Mouse (Mus musculus): ENCODE measurements around the gene Atp1b1.
A peak's percentile ranks its signal among the peaks of the same experiment; 100 is the strongest.

Atp1b1 gene

GRCm38 (mm10) chr1:164441408-164441974 is 16.7 kb downstream of the Atp1b1 start:
- DNase-seq (ENCODE audit: inconsistent age in 2 of 2, low spot score in 1 of 2) = no peak

DNA sequence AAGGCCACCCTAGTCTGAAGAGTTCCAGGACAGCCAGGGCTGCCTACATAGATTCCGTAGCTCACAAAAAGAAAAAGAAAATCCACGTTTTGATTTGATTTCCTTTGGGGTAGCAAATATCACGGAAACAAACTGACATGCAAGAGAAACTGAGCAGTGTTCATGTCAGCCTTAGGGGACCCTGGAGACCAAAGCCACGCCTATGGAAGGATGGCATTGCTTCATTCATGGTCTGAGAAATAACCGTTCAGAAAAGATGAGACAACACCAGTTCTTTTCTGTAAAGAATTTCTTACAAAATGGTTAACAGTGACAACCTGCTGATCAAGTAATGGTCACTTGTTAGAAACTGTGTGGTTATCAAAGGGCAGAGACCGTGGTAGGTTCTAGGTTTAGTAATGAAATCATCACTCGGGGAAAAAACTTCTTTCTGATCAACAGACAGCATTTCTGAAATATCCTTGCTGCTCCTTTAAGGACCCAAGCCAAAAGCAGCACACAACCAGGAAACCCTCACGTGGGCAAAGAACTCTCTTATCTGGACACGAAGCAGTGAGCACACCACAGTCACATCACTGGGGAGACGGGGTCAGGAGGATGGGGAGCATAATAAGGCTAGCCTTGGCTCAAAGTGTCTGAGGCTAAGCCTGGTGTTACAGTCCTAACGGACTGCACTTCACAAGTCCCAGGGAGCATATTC is 17.3 kb downstream of the Atp1b1 start:
- DNase-seq (ENCODE audit: inconsistent age in 2 of 2, low spot score in 1 of 2) = no peak

GRCm38 (mm10) chr1:164440230-164440629 is 17.9 kb downstream of the Atp1b1 start:
- DNase-seq (ENCODE audit: inconsistent age in 2 of 2, low spot score in 1 of 2) = no peak

DNA sequence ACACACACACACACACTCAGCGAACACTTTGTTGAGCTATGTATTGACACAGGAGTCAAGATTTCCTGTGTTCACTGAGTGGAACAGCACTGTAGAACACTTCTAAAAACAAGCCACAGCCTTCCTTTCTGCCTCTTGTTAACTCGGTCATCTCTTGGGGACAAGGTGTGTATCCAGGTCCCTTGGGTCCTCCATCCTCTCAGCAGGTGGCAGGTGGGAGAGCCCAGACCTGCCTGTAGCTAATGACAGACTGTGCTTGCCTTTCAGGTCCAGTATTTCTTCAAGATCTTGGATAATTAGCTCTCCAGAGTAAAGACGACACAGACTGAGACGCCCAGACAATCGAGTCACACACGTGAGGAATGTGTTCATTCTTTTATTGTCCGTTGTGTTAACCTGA is 21.4 kb downstream of the Atp1b1 start:
- no peak for DNase-seq (ENCODE audit: inconsistent age in 2 of 2, low spot score in 1 of 2)

DNA sequence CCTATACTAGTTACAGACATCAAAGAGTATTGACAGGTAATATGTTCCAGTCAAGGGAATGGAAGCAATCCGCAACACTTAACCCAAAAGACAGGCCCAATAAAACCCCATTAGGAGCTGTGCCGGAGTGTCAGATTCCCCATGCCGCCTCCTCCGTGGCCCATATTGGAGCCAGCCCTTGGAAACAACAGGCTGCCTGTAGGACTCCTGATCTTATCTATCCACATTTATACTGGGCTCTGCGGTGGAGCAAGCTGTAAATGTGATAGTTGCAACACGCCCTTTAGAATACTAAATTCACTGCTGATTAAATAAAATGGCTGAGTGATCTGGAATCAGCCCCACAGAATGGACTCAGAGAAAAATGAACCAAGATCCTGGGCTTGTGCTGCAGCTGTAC is 24.1 kb downstream of the Atp1b1 start:
- DNase-seq (ENCODE audit: inconsistent age in 2 of 2, low spot score in 1 of 2) = no peak

GRCm38 (mm10) chr1:164432649-164433048 is 25.5 kb downstream of the Atp1b1 start:
- no peak for DNase-seq (ENCODE audit: inconsistent age in 2 of 2, low spot score in 1 of 2)

DNA sequence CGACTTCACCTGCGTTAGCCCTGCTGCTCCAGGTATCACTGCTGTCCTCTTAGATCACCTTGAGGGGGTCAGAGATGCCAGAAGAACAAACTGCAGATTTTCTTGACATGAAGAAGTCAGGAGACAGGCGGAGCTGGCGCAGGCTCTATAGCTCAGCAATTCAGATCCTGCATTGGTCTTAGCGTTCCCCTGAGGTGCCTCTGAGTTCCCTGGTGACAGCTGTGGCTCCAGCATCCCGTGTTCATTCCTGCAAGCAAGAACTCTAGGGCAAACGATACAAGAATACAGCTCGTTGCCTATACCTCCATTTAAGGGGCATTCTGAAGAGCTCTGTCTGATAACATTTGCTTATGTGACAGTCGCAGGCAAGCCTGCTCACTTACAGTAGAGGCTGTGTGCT is 29.5 kb downstream of the Atp1b1 start:
- no peak for DNase-seq (ENCODE audit: inconsistent age in 2 of 2, low spot score in 1 of 2)

DNA sequence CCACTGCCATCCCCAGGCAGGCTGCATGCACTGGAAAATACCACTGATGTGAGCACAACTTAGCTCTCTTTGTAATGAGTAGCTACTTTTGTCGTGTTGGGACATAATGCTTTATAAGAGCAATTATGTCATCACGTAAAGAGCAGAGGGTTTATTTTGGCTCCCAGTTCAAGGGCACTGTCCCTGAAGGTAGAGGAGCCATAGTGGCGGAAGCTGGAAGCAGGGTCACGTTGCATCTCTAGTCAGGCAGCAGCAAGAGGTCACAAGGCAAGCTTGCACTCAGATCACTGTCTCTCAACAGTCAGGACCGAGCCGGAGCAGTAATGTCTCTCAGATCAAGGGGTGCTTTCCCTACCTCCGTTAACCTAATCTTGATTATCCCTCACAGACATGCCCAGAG is 30.4 kb downstream of the Atp1b1 start:
- DNase-seq (ENCODE audit: inconsistent age in 2 of 2, low spot score in 1 of 2) = peak in 1 of 2 experiments; percentile 63

GRCm38 (mm10) chr1:164426227-164426626 is 31.9 kb downstream of the Atp1b1 start:
- DNase-seq (ENCODE audit: inconsistent age in 2 of 2, low spot score in 1 of 2) = no peak

- peak in 1 of 2 experiments; percentile 71 for DNase-seq (ENCODE audit: inconsistent age in 2 of 2, low spot score in 1 of 2)
Measured at GRCm38 (mm10) chr1:164420623-164421354, 37.4 kb downstream of the Atp1b1 start.

- DNase-seq (ENCODE audit: inconsistent age in 2 of 2, low spot score in 1 of 2) = no peak
Measured at GRCm38 (mm10) chr1:164419401-164419800, 38.8 kb downstream of the Atp1b1 start.

- peak in 1 of 2 experiments; percentile 46 for DNase-seq (ENCODE audit: inconsistent age in 2 of 2, low spot score in 1 of 2)
Measured at GRCm38 (mm10) chr1:164418320-164418719, 39.8 kb downstream of the Atp1b1 start.

GRCm38 (mm10) chr1:164417604-164418003 is 40.6 kb downstream of the Atp1b1 start:
- no peak for DNase-seq (ENCODE audit: inconsistent age in 2 of 2, low spot score in 1 of 2)

- no peak for DNase-seq (ENCODE audit: inconsistent age in 2 of 2, low spot score in 1 of 2)
Measured at GRCm38 (mm10) chr1:164416692-164417394, 41.3 kb downstream of the Atp1b1 start.

DNA sequence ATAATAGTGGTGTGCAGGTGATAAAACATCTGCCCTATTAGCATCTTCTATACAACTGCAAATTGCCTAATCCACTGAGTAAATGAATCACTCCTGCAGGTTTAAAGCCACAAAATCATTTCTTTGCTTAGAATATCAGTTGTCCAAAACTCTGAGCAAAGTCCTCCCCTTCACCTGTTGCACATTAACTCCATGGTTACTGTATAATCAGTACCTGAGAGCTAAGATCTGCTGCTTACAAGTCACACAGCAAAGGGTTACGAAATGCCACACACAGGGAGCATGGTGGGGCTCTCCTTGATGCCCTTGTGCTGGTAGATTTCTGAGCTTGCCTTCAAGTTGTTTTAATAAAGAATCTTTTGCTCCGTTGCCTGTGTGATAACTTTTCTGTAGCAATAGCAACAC is 42.8 kb downstream of the Atp1b1 start:
- no peak for DNase-seq (ENCODE audit: inconsistent age in 2 of 2, low spot score in 1 of 2)

DNA sequence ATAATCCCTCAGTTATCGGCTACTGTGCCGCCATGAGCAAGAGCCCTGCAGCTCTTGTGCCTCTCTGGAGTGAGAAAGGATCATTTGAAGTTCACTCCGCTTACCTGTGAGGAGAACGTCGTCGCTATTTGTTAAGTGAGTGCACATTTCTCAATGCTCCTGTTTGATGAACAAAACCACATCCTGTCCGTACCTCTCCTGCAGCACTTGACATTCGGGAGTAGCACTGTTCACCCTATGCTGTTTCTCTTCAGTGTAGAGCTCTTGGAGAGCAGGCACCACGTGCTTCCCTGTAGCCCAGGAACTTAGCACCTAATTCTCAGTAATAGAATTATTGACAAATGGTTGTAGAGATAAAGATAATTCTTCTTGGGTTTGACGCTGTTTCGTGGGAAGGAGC is 44.5 kb downstream of the Atp1b1 start:
- no peak for DNase-seq (ENCODE audit: inconsistent age in 2 of 2, low spot score in 1 of 2)

DNA sequence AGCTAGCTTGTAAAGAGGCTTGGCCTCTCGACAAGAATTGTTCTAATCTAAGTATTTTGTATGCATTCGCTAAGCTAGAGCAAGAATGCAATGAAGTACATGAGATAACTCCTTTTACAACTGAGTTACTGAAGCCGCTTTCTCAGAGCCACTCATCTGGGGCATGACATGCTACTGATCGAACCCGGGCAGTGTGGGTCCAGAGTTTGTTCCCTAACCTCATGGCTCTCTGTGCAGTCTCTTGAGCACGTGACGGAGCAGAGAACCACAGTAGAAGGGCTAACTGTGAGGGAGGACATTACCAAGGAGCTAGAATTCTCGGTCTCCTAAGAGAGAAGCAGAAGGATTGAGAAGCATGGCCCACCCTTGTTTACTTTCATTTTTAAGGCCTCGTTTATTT is 45.2 kb downstream of the Atp1b1 start:
- DNase-seq (ENCODE audit: inconsistent age in 2 of 2, low spot score in 1 of 2) = no peak

DNA sequence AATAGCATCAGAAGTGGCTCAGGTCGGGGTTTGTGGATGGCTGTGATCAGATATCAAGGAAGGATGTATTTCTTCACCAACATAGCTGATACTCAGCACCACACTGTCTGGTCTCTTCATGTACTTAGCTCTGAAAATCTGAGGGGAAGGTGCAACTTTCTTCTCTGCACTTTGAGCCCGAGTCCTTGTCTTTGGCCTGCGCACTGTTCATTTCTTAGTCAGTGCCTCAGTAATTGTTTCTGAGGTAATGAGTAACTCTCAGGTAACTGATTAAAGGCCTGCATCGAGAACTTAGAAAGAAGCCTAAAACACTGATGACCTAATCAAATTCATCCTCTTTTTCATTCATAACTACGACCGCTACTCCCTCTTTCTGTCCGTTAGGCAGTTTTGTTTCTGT is 46.8 kb downstream of the Atp1b1 start:
- DNase-seq (ENCODE audit: inconsistent age in 2 of 2, low spot score in 1 of 2) = no peak

DNA sequence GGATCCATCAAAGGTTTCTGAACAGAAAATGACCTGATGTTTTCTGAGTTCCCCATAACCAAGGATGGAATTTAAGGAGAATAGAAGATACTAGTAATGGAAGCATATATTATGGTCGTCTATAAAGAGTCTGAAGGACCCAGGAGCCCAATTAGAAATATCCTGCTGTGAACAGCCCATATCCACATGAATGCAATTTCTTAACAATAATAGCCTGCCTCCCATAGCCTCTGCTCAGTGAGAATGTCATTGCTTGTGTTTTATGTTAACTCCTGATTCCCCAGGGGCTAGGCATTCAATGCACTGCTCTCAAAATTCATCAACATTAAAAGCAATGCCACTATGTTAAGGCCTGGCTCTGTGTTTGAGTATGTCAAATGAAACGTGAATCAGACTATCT is 49.5 kb downstream of the Atp1b1 start:
- no peak for DNase-seq (ENCODE audit: inconsistent age in 2 of 2, low spot score in 1 of 2)

- DNase-seq (ENCODE audit: inconsistent age in 2 of 2, low spot score in 1 of 2) = no peak
Measured at GRCm38 (mm10) chr1:164406506-164406905, 51.6 kb downstream of the Atp1b1 start.

- peak in 1 of 2 experiments; percentile 11 for DNase-seq (ENCODE audit: inconsistent age in 2 of 2, low spot score in 1 of 2)
Measured at GRCm38 (mm10) chr1:164405385-164405802, 52.8 kb downstream of the Atp1b1 start.

- DNase-seq (ENCODE audit: inconsistent age in 2 of 2, low spot score in 1 of 2) = no peak
Measured at GRCm38 (mm10) chr1:164399578-164399977, 58.6 kb downstream of the Atp1b1 start.
